Mouse (Mus musculus) kidney, adult 18-20 months (tissue): ENCODE measurements around the gene Mrps14.

Experiments used
- DNase-seq: peaks from one replicate; pipeline ENCODE4 v3.0.0; 2021

Gene Mrps14

DNA sequence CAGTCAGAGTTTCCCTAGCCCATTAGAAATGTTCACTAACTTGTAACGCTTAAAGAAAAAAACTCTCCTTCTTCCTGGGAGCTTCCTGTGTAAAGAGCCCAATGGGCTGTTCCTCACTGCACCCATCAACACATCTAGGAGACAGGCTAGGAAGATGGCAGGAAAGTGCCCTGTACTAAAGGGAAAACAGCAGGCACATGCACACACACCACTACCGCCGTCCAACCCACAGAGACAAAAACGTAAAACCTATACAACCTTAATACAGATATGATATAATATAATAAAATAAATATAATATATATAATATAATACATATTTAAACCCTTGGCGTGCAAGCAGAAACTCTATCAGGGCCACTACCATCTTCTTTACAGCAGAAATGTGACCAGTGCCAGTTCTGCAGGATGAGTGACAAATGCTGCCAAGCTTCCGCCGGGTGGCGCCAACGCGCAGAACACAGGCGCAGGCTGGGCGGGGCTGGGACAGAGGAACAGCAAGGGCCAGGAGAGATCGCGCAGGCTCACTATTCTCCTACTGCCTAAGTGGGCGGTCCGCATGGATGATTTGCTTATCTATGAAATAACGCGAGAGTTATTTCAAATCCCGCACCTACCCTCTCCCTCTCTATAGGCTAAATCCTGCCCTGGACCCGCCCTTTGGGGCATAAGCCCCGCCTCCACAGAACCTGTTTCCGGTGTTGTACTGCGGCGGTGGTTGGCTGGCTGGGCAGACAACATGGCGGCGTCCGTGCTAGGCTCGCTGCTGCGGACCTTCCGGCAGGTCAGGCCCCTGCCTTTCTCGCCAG is at the start of gene Mrps14:
TSS of gene Mrps14 (plus strand) at position 687 of the 808 bp plus-strand sequence.
- DNase-seq, result peak; percentile 99

GRCm38 (mm10) chr1:160145606-160146005 is 49.4 kb upstream of the Mrps14 start:
- no peak for DNase-seq

DNA sequence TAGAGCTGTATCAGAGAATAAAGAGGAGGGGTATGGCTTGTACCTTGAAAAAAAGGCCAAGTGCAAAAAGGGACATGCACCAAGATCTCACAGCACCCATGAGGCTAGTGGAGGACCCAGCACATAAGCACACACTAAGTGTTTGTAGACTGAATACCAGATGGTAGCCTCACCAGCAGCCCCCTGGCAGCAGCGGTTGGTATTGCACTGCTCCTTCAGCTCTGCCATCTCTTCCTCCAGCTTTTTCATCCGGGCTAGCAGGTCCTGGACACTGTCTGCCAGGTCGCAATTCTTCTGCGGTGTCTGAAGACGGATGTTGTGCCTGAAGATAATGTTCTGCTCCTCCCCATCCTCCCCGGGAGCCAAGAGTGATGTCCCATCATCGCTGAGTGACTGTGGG is 47.7 kb upstream of the Mrps14 start:
- DNase-seq, result no peak

GRCm38 (mm10) chr1:160149291-160149906 is 45.6 kb upstream of the Mrps14 start:
- no peak for DNase-seq

- no peak for DNase-seq
Measured at GRCm38 (mm10) chr1:160150726-160151125, 44.3 kb upstream of the Mrps14 start.

DNA sequence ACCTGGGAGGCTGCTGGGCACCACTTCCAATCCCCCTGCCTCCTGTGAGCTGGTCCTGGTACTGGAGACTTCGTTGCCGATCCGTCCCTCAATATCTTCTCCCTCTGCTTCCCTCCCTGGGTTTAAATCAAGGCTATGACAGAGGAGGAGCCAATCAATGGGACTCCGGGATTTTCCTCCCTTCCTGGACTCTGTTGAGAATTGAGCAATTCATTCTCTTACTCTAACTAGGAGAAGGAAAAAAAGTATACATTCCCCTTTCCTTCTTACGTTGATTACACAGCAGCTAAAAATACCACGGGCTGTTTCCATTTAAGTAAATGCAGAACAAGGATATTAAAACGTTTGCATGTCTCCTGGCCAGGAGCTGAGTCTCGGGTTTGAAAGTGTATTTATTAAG is 41.5 kb upstream of the Mrps14 start, which contains the start of gene Tnn:
TSS of gene Tnn (minus strand) at position 101 of the 400 bp plus-strand sequence.
- DNase-seq, result no peak

- DNase-seq, result no peak
Measured at GRCm38 (mm10) chr1:160158190-160158589, 36.8 kb upstream of the Mrps14 start.

DNA sequence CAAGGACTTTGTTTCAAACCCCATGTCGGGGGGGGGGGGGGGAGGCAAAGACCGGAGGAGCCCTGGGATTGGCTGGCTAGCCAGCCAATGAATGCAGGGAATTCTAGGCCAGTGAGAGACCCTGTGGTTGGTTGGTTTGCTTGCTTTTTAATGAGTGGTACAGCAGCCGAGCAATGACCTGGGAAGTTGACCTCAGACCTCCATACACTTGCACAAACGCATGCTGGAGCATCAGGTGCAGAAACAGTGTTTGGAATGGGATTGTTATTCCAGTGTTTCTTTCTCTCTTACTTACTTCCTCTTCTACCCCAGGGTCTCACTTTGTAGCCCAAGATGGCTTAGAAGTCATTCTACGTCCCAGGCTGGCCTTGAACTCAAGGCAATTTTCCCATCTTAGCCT is 28.4 kb upstream of the Mrps14 start:
- DNase-seq, result no peak

GRCm38 (mm10) chr1:160176903-160177302 is 18.1 kb upstream of the Mrps14 start:
- no peak for DNase-seq

- DNase-seq, result no peak
Measured at GRCm38 (mm10) chr1:160181216-160181615, 13.8 kb upstream of the Mrps14 start.

GRCm38 (mm10) chr1:160184506-160184905 is 10.5 kb upstream of the Mrps14 start:
- DNase-seq, result peak; percentile 25

DNA sequence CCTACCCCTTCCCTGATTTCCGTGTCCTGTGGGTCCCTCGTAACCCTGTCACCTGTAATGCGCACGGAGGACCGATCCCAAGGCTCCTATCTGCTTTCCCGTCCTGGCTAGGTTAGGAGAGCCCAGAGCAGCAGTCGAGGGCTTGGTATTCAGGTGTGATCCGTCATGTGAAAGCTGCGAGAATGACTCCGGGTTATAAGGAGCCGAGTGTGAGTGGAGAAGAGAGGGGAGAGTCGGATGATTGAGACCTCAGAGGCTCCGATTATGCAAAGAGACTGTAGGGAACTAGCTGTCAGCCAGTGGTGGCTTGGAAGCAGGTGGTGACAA is 285 bp downstream of the Mrps14 start:
- DNase-seq, result no peak

GRCm38 (mm10) chr1:160205486-160205885 is 10.5 kb downstream of the Mrps14 start:
- DNase-seq, result no peak

GRCm38 (mm10) chr1:160209844-160210243 is 14.8 kb downstream of the Mrps14 start:
- DNase-seq, result no peak

DNA sequence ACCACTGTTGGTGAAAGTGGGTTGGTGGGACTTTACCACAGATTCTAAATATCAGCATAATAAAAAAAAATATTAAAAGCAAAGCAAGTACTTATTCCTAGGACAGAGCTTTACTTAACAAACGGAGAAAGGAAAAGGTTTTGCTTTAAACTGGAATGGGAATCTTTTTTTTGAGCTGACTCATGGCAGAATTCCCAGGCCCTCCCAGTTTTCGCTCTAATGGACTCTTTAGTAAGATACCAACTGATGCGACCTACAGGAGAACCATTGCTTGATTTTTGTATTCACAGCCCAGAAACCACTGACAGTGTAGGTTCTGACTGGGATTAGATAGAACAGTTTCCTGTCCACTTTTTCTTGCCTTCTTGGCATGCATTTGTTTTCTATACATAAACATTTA is 15.6 kb downstream of the Mrps14 start:
- DNase-seq, result no peak

- DNase-seq, result no peak
Measured at GRCm38 (mm10) chr1:160211597-160212122, 16.6 kb downstream of the Mrps14 start.

DNA sequence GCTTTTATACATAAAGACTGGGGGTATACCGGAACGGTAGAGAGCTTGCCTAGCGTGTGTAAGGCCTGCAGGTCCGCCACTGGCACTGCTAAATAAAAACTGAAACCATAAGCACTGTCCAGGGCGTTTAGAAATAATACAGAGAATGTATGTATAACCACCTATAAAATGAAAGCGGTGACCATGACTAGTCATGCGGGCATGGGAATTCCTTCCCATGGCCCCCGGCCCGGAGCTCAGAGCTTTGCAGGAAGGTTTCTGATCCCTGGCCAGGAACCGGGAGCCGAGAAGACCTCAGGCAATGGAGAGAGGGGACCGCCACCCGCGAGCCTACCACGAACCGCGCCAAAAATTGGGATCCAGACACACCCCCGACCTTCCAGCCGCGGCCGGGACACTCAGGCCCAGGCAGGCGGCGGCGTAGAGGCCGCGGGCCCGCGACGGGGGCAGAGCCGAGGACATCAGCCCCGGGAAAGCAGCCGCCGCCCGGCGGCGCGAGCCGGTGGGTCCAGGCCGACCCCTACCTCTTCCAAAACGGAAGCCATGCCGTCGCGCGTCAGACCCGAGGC is 17.2 kb downstream of the Mrps14 start:
- no peak for DNase-seq

DNA sequence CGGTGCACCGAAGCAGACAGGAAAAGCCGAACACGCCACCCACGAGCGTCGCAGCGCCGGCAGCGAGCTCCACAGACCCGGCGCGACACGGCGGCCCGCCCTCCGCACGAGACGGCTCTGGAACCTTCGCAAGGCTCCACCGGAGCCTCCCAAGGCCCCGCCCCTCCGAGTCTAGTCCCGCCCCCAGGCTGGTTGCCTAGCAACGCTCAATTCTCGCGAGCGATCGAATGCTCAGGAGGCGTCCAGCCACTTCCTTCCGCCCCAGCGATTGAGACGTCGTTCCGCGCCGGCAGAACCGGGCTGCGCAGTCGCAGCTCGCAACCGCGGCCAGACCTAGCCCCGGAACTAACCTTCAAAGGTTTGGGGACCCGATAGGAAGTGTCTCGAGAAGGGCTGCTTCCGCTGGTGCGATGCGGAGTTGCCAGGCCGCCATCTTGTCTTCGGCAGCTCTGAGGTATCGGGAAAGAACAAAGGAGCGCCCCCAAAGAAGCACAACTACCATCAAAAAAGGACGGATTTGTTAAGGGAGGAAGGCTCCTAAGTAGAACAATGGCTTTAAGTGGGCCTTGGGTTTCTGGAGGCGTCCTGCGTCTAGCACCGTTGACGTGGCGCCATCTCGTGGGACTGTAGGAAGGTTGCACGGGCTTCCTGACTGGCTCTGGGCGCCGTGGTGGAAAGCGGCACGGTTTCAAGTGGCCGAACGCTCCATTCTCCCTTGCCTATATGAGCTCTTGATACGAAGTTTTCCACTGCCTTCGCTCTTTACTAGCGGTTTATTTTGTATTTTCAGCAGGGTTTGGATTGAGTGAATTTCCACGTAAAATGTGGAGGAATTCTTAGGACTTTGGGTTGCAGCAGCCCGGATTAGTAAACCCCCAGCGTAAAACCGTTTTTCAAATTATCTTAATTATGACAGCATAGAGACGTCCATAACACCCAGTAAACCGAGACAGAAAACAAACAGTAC is 18.0 kb downstream of the Mrps14 start, which contains the start of gene Cacybp:
TSS of gene Cacybp (minus strand) at position 173 of the 967 bp plus-strand sequence.
- peak; percentile 100 for DNase-seq

DNA sequence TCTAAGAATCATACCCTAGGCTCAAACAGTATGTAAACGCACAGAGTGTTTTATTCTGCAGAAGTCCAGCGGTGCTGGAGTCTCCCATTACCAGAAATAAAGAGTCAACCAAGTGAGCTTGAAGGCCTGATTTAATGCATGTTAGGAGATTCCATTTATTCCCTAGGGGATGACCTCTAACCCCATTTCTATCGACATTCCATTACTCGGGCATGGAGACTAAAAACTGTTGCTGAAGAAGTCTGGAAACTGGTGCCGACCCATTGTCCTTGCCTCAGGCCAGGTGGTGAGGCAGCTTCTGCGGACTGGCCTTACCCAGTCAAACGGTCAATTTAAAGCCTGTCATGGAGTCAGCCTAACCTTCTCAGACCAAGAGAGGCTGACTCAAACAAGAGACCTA is 19.2 kb downstream of the Mrps14 start:
- DNase-seq, result no peak

DNA sequence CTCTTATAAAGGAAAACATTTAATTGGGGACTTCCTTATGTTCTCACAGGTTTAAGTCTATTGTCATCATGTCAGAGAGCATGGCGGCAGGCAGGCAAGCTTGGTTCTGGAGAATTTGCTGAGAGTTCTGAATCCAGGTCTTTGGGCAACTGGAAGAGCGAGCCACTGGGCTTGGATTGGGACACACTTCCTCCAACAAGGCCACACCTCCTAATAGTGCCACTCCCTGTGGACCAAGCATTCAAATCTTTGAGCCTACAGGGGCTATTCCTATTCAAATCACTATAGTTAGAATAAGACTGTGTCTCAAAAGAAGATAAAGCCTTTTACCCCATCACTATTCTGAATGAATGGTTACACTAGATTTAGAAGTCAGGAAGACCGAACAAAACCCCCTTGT is 22.9 kb downstream of the Mrps14 start:
- no peak for DNase-seq

- DNase-seq, result no peak
Measured at GRCm38 (mm10) chr1:160224093-160224492, 29.1 kb downstream of the Mrps14 start.

- no peak for DNase-seq
Measured at GRCm38 (mm10) chr1:160227196-160227595, 32.2 kb downstream of the Mrps14 start.

GRCm38 (mm10) chr1:160227850-160228249 is 32.8 kb downstream of the Mrps14 start:
- no peak for DNase-seq
